Mouse (Mus musculus) urinary bladder, postnatal 14 days (tissue): ENCODE data around the gene Dnah10.

Experiments used
- DNase-seq: peaks from one replicate; pipeline ENCODE4 v3.0.0; 2021; ENCODE audit warnings: low spot score

Dnah10 gene

DNA sequence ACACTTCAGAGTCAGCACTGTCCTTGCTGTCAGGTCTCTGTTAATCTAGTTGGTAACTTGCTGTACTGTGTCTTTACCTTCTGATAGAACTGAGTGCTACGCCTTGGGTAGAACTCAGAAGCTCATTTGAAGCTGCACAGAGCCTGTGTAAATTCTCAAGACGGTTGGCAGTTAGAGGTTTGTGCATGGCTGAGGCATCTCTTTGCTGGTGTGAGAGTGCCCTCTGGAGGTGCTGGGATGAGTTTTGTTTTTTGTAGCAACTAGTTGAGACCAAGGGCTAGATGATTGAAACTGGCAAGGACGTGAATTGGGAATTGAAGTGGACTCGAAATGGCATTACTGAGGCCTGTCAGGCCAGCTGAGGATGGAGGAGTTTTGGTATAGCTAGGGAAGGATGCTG is 144.1 kb downstream of the Dnah10 start:
- peak; percentile 63 for DNase-seq

DNA sequence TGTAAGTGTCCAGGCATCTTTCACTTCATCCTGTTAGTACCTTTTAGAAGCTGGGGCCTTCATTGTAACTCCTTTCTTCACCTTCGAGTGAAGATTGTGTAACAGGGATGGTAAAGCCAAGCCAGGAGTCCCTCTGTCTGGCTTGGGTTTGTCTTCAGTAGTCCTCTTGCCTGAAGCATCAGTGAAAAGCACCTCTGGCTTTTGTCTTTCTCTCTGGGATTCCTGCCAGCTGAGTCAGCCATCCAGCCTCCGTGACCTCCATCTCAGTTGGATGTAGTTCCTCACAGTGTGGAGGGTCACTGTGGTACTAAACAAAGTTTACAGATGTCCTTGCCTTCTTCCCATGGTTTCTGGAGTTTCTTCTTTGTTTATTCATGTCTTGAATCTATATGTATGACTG is 147.1 kb downstream of the Dnah10 start:
- DNase-seq: peak; percentile 58

DNA sequence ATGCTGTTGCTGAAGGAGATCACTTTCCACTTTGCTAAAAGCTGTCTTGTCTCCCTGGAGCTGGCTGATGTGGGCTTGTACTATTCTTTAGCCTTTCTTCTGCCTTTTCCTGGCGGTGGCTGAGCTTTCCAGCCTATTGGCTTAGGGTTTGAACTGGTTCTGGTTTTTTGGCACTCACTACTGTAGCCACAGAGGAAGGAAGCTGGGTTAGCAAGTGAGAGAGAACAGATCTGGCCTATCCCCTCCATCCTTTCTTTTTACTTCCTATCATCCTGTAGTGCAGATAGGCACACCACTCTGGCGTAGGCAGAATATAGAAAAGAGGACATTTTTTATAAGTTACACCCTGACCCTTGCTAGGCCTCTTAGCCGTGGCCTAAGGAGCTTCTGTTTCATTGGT is 148.2 kb downstream of the Dnah10 start:
- DNase-seq: no peak

DNA sequence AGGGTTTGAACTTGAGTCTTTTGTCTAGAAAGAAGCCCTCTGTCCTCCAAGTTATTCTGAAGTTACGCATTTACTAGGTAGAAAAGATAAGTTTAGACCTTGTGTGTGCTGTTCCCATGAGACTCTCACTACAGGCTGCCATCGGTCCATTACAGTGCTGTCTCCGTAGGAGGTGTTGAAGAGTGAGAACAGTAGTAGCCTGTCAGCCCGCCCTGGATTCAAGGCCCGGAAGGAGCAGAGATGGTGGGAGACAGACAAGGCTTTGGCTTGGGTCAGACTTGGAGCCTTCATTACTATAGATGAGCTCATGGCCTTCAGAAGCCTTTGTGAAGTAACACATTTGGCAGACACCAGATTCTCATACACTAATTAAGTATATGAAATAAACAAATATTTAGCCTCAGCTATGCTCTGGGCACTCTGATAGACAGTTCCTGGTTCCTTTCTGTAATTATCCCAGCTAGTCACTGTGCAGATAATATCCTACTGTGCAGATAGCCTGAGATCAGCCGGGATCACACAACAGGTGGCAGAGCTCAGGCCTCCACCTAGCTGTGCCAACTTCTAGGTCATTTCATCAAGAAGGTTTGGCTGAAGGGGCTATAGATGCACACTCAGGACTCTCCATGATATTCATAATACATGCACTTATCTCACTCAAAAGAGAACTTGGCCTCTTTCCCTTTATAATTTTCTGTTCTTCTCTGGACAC is 149.2 kb downstream of the Dnah10 start:
- DNase-seq: no peak

DNA sequence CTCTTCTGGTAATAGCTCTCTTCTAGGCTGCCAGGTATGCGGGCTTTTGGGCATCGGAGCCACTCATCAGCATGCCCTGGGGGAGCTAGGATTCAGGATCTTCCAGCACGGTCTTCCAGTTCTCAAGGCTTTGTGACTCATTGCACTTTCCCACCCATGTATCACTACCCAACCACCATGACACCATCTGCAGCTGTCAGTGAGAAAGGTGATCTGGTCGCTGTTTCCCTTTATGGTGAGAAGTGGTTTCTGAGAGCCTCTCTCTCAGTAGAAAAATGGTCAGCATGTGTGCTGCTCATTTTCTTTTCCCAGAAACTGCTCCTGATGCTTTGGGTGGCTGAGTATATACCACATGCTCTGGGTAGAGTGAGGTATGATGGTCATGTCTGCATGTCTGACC is 154.4 kb downstream of the Dnah10 start:
- no peak for DNase-seq

DNA sequence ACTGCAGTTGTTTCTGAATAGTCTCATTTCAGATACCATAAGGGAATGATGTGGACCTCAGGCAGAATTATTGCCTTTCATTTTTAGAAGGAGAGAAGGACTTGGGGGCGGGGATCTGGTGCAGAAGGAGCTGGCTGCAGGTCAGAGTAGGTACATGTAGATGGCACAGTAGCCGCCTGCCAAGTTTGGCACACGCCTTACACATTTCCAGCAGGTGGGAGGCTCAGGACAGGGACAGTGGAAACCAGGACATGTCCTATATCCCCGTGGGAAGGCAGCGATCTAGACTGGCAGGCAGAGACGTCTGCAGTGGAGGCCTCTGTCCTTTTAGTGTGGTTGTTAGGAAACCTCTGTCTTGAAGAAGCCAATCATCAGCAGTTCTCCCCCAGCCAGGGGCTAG is 154.9 kb downstream of the Dnah10 start:
- DNase-seq: no peak

DNA sequence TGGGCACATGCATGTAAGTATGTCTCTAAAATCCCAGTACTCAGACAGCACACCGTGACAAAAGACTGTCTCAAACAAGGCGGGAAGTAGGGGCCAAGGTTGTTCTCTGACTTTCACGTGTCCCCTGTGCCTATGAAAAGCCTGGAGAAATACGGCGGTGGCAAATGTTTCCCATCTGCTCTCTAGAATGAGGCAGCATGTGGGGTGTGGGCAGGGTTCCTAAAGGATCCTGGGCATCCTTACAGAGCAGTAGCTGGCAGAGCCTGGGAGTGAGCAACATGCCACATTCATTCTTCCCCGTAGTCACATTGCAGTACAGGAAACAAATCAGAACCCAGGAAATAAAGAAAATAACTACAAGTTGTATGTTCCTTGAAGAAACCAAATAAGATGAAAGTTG is 159.0 kb downstream of the Dnah10 start:
- no peak for DNase-seq
